Mouse (Mus musculus): ENCODE results near the gene Vax1.

The Vax1 gene

GRCm38 (mm10) chr19:59169936-59170765, at the start of gene Vax1:
Vax1 (minus strand) TSS chr19:59170056.
- no peak for DNase-seq

GRCm38 (mm10) chr19:59218991-59219390, 49.1 kb upstream of the Vax1 start, which contains the start of gene Kcnk18:
Kcnk18 (plus strand) TSS chr19:59219214.
- DNase-seq: no peak

- no peak for DNase-seq
These were observed 47.0 kb upstream of the Vax1 start for GRCm38 (mm10) chr19:59216891-59217290.

GRCm38 (mm10) chr19:59208986-59209385, 39.1 kb upstream of the Vax1 start:
- DNase-seq: no peak

GRCm38 (mm10) chr19:59208475-59208874, 38.6 kb upstream of the Vax1 start:
- peak; percentile 73 for DNase-seq

GRCm38 (mm10) chr19:59198161-59198560, 28.3 kb upstream of the Vax1 start:
- no peak for DNase-seq

GRCm38 (mm10) chr19:59196111-59196666, 26.3 kb upstream of the Vax1 start:
- DNase-seq: peak; percentile 51

- DNase-seq: no peak
These were observed 25.4 kb upstream of the Vax1 start for GRCm38 (mm10) chr19:59195181-59195770.

GRCm38 (mm10) chr19:59193986-59194820, 24.3 kb upstream of the Vax1 start:
- DNase-seq: no peak

GRCm38 (mm10) chr19:59193456-59193855, 23.6 kb upstream of the Vax1 start:
- no peak for DNase-seq

- DNase-seq: no peak
These were observed 22.6 kb upstream of the Vax1 start for GRCm38 (mm10) chr19:59192491-59192890.

- DNase-seq: no peak
These were observed 21.3 kb upstream of the Vax1 start for GRCm38 (mm10) chr19:59191123-59191505.

GRCm38 (mm10) chr19:59190431-59191122, 20.7 kb upstream of the Vax1 start:
- DNase-seq: no peak

- no peak for DNase-seq
These were observed 19.1 kb upstream of the Vax1 start for GRCm38 (mm10) chr19:59188981-59189380.

GRCm38 (mm10) chr19:59184000-59184399, 14.1 kb upstream of the Vax1 start:
- DNase-seq: no peak

GRCm38 (mm10) chr19:59173341-59174015, 3.6 kb upstream of the Vax1 start:
- no peak for DNase-seq

GRCm38 (mm10) chr19:59172781-59173180, 2.9 kb upstream of the Vax1 start:
- no peak for DNase-seq

GRCm38 (mm10) chr19:59171871-59172245, 2.0 kb upstream of the Vax1 start:
- no peak for DNase-seq

GRCm38 (mm10) chr19:59171151-59171870, 1.5 kb upstream of the Vax1 start:
- DNase-seq: no peak

GRCm38 (mm10) chr19:59170766-59171095, 875 bp upstream of the Vax1 start:
- no peak for DNase-seq

- no peak for DNase-seq
These were observed 517 bp downstream of the Vax1 start for GRCm38 (mm10) chr19:59169143-59169935.
